Mouse (Mus musculus) kidney, adult 2 months (tissue): ENCODE results near the gene Yars2. TPM values are rescaled to one million over a fixed set of nuclear protein-coding genes. Genes with fewer than 3 reads are reported as not detected.

ENCODE experiments used
- DNase-seq: peaks from one replicate; pipeline ENCODE4 v3.0.0; 2021
- H3K27ac ChIP-seq: fragments of 200-500 bp; 2 replicates; pipeline ENCODE4 v1.5.1; 2012; ENCODE audit warnings: low read depth, low read length, control low read depth, inconsistent platforms; ENCODE audit not compliant: insufficient read depth
- H3K27me3 ChIP-seq: fragments of 200-500 bp; replicated peaks from 2 replicates; pipeline ENCODE4 v1.6.1; 2012; ENCODE audit warnings: mild to moderate bottlenecking, moderate library complexity, low read length, inconsistent platforms; ENCODE audit not compliant: control insufficient read depth, insufficient read depth
- H3K36me3 ChIP-seq: fragments of 200-500 bp; 2 replicates; pipeline ENCODE4 v1.6.1; 2012; ENCODE audit warnings: mild to moderate bottlenecking, moderate library complexity, low read length, inconsistent platforms; ENCODE audit not compliant: control insufficient read depth, insufficient read depth
- H3K4me1 ChIP-seq: fragments of 200-500 bp; 2 replicates; pipeline ENCODE4 v1.6.1; 2011; ENCODE audit warnings: low read length; ENCODE audit not compliant: control insufficient read depth, insufficient read depth
- H3K4me3 ChIP-seq: fragments of 200-500 bp; 2 replicates; pipeline ENCODE4 v1.5.1; 2011; ENCODE audit warnings: mild to moderate bottlenecking, low read depth, low read length, control low read depth; ENCODE audit not compliant: insufficient read depth
- CTCF ChIP-seq: fragments of 200-500 bp; conservative IDR thresholded peaks from 2 replicates; pipeline ENCODE4 v1.5.1; 2011; ENCODE audit warnings: low read depth, mild to moderate bottlenecking, control low read depth, low read length, moderate library complexity, mixed read lengths; ENCODE audit not compliant: insufficient read depth, insufficient read length
- POLR2A ChIP-seq: fragments of 200-500 bp; IDR thresholded peaks from one replicate; pipeline ENCODE4 v1.6.1; 2011; ENCODE audit warnings: low read depth, low read length, control low read depth
- WGBS: fragments of 180-500 bp; shearing (Covaris S2); methylation state at CpG from one replicate; pipeline ENCODE4 v1.1.7; 2018; 5-methylcytosine and 5-hydroxymethylcytosine counted together
- polyA plus RNA-seq: library from polyadenylated mRNA; depleted of rRNA; stranded (reverse); fragments of >200 nt; gene quantifications from 2 replicates; pipeline ENCODE4 v1.2.3, GENCODE M21; 2012; rRNA removed

Yars2 gene
- 20.3 and 25.8 TPM in 2 replicates for polyA plus RNA-seq

GRCm38 (mm10) chr16:16302369-16303137 lies at the start of gene Yars2:
Gene Yars2, plus strand, starts transcription at chr16:16302965.
- under 1% methylated on average over 50 of the region's 50 CpGs for WGBS

GRCm38 (mm10) chr16:16253326-16254074 lies 49.3 kb upstream of the Yars2 start:
- H3K4me1 ChIP-seq: no peaks in the 10 kb centered on the region
- no peak overlapping the region for H3K4me3 ChIP-seq
- TF ChIP-seq CTCF (no peak), POLR2A (no peak)
- H3K36me3 ChIP-seq: peaks cover 2% of the 10 kb centered on the region
- no peaks in the 10 kb centered on the region for H3K27me3 ChIP-seq
- WGBS: 55% methylated on average over 4 of the region's 4 CpGs
- no peak overlapping the region for H3K27ac ChIP-seq
- DNase-seq: no peak

More at GRCm38 (mm10) chr16:16302369-16303137, at the start of gene Yars2:
- peak; percentile 96 for DNase-seq
- Histone ChIP-seq H3K4me1 (0 out of 2 replicates have a peak, but pooled peaks cover 2% of the 10 kb centered on the region), H3K27ac (peak within 1 kb of the TSS; percentile 97), H3K36me3 (no peaks in the 10 kb centered on the region; the same call in 1 of the 2 replicates), H3K27me3 (no peaks in the 10 kb centered on the region), H3K4me3 (peak within 1 kb of the TSS; percentile 71)
- TF ChIP-seq POLR2A (peak; percentile 68), CTCF (peak; percentile 61)

DNA sequence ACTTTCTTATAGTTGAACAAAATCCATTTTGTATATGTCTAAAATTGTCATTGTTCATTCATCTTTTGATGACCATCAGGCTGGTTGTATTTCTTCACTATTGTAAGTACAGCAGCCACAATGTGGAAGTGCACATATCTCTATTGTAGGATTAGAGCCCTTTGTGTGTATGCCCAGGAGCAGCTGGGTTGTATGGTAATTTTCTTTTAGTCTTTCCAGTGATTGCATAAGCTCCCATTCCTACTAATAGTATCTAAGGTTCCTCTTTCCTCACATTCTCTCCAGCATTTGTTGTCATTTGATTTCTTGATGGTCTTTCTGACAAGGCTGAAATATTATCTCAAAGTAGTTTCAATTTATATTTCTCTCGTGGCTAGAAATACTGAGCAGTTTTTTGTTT lies 47.5 kb upstream of the Yars2 start:
- no peak for DNase-seq
- H3K27me3 ChIP-seq: no peaks in the 10 kb centered on the region
- H3K36me3 ChIP-seq: peaks cover 2% of the 10 kb centered on the region
- no peak for TF ChIP-seq CTCF
- no peak for TF ChIP-seq POLR2A
- H3K27ac ChIP-seq: no peak overlapping the region
- 57% methylated on average over 1 of the region's 1 CpGs for WGBS
- H3K4me3 ChIP-seq: no peak overlapping the region
- H3K4me1 ChIP-seq: no peaks in the 10 kb centered on the region

DNA sequence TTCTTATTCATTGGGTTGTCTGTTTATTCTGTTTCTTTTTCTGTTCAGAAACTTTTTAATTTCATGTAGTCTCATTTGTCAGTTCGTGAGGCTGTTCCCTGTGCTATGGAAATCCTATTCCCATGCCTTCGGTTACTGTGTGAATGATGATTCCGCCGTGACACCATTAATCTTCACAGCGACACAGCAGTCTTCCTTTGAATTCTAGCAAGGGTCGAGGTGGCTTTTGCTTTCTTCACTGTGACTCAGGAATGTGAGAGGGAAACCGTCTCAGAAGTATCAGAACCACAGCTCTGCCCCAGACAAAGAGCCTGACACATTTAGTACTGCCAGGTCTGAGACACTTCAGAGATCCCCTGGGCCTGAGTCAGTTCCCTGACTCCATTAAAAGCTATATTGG lies 46.9 kb upstream of the Yars2 start:
- Histone ChIP-seq H3K4me3 (no peak overlapping the region), H3K27ac (no peak overlapping the region), H3K4me1 (no peaks in the 10 kb centered on the region), H3K36me3 (no peaks in the 10 kb centered on the region; the same call in none of the 2 replicates), H3K27me3 (no peaks in the 10 kb centered on the region)
- 55% methylated on average over 7 of the region's 7 CpGs for WGBS
- DNase-seq: no peak
- TF ChIP-seq POLR2A (no peak), CTCF (no peak)

DNA sequence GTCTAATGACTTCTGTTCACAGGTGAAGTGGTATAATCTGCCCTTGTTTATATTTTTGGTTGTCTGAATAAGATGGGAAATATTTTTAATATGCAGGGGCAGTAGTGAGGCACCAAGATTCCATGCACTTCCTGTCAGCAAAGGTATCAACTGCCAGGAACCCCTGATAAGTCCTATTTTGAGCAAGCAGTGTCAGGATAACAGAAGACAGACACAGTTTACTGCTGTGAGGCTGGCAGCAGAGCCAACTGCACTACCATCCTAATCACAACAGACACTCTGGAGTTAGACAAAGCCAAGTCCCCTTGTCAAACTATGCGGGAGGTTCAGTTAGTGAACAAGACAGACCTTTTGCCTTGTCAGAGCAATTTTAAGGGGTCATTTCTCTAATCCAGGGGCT lies 46.1 kb upstream of the Yars2 start:
- Histone ChIP-seq H3K27me3 (no peaks in the 10 kb centered on the region), H3K4me3 (no peak overlapping the region), H3K36me3 (no peaks in the 10 kb centered on the region; the same call in none of the 2 replicates), H3K4me1 (no peaks in the 10 kb centered on the region), H3K27ac (no peak overlapping the region)
- no peak for TF ChIP-seq POLR2A
- no peak for TF ChIP-seq CTCF
- WGBS: 76% methylated on average over 1 of the region's 1 CpGs
- DNase-seq: no peak

GRCm38 (mm10) chr16:16260882-16261281 lies 41.9 kb upstream of the Yars2 start:
- no peak overlapping the region for H3K4me3 ChIP-seq
- no peaks in the 10 kb centered on the region for H3K27me3 ChIP-seq
- no peaks in the 10 kb centered on the region; the same call in none of the 2 replicates for H3K36me3 ChIP-seq
- WGBS: 96% methylated on average over 5 of the region's 5 CpGs
- no peaks in the 10 kb centered on the region for H3K4me1 ChIP-seq
- no peak for TF ChIP-seq CTCF
- no peak overlapping the region for H3K27ac ChIP-seq
- DNase-seq: no peak

- TF ChIP-seq CTCF (no peak), POLR2A (no peak)
- Histone ChIP-seq H3K36me3 (no peaks in the 10 kb centered on the region; the same call in none of the 2 replicates), H3K27ac (no peak overlapping the region), H3K4me1 (no peaks in the 10 kb centered on the region), H3K27me3 (no peaks in the 10 kb centered on the region), H3K4me3 (no peak overlapping the region)
- 83% methylated on average over 6 of the region's 6 CpGs for WGBS
- DNase-seq: no peak
Measured at GRCm38 (mm10) chr16:16261481-16261880, 41.3 kb upstream of the Yars2 start.
